Mouse (Mus musculus) mature B cell (primary cell): ENCODE results near the gene Hao2.

ENCODE experiments used
- in situ Hi-C: fragments of 300-500 bp; cut with MboI; formaldehyde crosslinking; loops from 2 replicates; pipeline ENCODE4 v1.14.3; 2019

Gene Hao2

GRCm38 (mm10) chr3:98893057-98893772, at the start of gene Hao2:
Gene Hao2, minus strand, starts transcription at chr3:98893239.
- in situ Hi-C loops: no loop called here

DNA sequence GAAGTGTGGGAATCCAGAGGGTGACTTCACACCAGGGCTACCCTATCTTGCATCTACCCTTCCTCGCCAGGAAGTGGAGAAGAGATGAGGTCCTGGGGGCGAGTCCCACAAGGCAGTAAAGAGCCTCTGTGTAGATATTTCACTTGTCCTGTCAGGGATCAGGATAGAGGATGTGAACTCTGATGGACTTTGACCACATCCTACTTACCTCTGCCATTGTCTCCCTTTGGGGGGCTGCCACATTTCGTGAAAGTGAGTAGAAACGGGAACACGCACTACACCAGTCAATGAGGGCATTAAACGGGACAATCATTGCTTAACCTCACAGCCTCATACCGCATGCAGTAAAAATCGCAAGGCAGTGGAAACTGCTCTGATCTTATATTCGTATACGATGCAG, 48.6 kb upstream of the Hao2 start:
- in situ Hi-C loops: no loop called here

GRCm38 (mm10) chr3:98941066-98941551, 48.1 kb upstream of the Hao2 start:
- in situ Hi-C loops: no loop called here

GRCm38 (mm10) chr3:98940225-98940624, 47.2 kb upstream of the Hao2 start:
- in situ Hi-C loops: no loop called here

DNA sequence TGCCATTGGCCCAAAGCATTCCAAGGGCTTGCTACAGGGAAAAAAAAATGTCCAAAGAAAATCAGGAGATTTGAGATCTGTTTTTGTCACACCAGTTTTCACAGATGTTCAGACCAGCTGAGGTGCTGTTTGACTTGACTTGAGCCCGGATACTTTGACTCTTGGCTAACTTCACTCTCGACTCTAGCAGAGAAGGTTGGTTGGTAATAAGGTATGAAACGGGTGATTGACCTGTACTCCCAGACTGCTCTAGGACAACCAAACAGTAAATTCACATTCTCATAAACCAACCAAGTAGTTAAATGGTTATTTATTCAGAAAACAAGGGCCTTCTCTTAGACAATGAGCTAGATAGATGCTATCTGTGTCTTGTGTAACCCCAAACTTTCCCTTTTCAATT, 43.4 kb upstream of the Hao2 start:
- in situ Hi-C loops: no loop called here

- in situ Hi-C loops: no loop called here
These were observed 41.6 kb upstream of the Hao2 start for GRCm38 (mm10) chr3:98934601-98935000.

GRCm38 (mm10) chr3:98934041-98934440, 41.0 kb upstream of the Hao2 start:
- in situ Hi-C loops: no loop called here

DNA sequence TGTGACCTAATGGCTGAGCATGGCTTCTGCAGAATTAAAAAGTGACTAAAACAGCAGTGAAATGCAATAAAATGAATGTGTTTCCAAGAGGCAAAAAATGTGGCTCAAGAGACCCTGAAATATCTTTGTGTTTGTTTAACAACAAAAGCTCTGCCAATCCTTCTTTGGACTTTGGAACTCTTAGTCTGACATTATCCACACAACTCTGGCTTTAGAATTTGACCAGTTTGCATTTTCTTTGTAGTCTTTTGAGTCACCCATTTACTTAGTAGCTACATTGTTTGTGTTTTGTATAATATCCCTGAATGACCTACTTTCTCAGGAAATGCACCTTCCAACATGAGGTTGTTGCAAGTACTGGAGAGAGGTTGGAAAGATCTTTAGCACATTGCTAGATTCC, 39.4 kb upstream of the Hao2 start:
- in situ Hi-C loops: no loop called here

- in situ Hi-C loops: no loop called here
These were observed 38.8 kb upstream of the Hao2 start for GRCm38 (mm10) chr3:98931836-98932235.

GRCm38 (mm10) chr3:98920417-98920816, 27.4 kb upstream of the Hao2 start:
- in situ Hi-C loops: no loop called here

DNA sequence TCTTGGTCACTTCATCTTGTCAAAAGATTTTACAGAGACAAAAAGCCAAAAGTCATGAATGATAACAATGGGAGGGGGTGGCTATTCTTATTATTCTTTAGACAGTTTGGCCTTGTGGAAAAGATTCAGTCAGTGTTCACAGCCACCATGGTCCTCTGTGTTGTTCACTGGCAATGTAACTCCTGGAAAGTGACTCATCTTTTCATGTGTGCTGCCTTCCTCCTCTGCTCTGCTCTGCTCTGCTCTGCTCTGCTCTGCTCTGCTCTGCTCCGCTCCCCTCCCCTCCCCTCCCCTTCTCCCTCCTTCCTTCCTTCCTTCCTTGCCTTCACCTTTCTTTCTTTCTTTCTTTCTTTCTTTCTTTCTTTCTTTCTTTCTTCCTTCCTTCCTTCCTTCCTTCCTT, 24.2 kb upstream of the Hao2 start:
- in situ Hi-C loops: no loop called here

GRCm38 (mm10) chr3:98916856-98917255, 23.8 kb upstream of the Hao2 start:
- in situ Hi-C loops: no loop called here

GRCm38 (mm10) chr3:98915659-98916058, 22.6 kb upstream of the Hao2 start:
- in situ Hi-C loops: no loop called here

DNA sequence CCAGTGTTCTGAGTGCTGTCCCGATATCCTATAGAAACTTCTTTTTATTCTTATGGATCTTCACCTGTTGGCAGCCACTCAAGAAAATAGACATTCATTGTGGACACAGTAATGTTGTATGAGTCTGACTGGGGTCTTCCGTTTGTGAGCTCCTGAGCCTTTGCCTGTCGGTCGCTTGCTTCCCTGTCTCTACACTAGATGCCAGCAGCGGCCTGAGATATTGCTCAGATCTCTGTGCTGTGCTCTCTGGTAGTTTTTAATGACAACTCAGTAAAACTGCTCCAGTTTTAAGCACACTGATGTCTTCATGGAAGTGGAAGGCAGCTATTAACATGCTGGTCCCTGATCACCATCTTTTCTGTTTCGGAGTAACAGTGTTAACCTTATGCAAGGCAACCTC, 20.6 kb upstream of the Hao2 start:
- in situ Hi-C loops: no loop called here

GRCm38 (mm10) chr3:98897606-98898005, 4.6 kb upstream of the Hao2 start:
- in situ Hi-C loops: no loop called here

DNA sequence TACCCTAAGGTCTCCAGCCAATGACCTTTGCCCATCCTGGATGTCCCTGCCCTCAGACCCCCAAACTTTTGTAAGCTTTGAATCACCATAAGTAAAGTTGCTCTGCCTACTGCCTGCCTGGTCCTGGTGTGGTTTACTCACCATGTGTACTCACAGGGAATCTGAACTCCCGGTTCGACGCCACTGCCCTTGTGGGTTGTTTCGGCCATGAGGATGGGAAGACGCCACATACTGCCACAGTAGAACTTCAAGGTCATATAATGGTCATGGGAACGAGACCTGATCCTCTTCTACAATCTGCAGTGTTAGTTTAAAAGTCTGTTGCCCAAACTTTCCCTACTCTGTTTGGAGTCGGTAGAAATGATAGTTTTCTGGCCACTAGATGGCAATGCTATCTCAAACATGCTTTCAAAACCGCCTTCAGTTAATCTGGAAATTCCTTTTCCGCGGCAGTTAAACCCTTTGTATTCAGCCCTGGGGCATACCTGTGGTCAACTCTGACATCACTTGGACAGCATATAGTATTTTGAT, 2.1 kb upstream of the Hao2 start:
- in situ Hi-C loops: no loop called here

DNA sequence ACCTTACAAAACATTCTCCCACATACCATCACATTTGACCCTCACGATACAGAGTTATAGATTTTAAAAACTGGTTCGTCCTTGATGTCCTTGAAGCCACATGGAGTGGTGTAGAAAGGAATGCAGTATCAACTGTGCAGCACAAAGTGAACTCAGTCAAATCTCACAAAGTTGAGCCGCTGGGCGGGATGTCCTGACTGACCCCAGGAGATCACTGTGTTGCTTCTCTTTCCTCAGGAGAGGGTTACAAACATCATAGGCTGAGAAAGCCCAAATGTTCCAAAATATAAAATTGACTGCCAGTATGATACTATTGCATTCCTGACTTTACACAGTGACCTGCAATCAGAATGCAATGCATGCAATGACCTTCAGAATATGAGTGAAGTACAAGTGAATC, 2.6 kb downstream of the Hao2 start:
- in situ Hi-C loops: no loop called here

GRCm38 (mm10) chr3:98888206-98888605, 4.8 kb downstream of the Hao2 start:
- in situ Hi-C loops: no loop called here

GRCm38 (mm10) chr3:98880831-98881230, 12.2 kb downstream of the Hao2 start:
- in situ Hi-C loops: no loop called here

- in situ Hi-C loops: no loop called here
These were observed 12.8 kb downstream of the Hao2 start for GRCm38 (mm10) chr3:98880216-98880615.

GRCm38 (mm10) chr3:98868219-98868618, 24.8 kb downstream of the Hao2 start:
- in situ Hi-C loops: no loop called here

GRCm38 (mm10) chr3:98862800-98863199, 30.2 kb downstream of the Hao2 start:
- in situ Hi-C loops: no loop called here

DNA sequence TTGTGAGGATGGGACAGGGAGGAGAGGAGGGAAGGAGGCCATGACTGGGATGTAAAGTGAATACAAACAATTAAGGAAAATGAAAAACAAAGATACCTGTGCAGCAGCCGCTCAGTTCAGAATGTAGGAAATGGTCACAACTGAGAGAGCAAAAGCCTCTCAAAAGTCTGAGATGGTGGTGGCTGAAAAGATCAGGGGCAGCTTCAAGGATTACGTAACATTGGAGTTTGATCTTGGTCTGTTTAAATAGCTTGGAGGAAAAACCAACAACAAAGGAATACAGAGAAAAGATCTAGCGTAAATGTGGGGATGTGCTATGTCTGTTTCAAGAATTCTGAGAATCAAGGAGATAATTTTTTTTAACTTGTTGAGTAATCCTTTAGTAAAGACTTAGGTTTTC, 33.5 kb downstream of the Hao2 start, which contains the start of gene Hsd3b1:
Gene Hsd3b1 (minus strand): TSS at position 219 of the 400 bp plus-strand sequence.
- in situ Hi-C loops: no loop called here

DNA sequence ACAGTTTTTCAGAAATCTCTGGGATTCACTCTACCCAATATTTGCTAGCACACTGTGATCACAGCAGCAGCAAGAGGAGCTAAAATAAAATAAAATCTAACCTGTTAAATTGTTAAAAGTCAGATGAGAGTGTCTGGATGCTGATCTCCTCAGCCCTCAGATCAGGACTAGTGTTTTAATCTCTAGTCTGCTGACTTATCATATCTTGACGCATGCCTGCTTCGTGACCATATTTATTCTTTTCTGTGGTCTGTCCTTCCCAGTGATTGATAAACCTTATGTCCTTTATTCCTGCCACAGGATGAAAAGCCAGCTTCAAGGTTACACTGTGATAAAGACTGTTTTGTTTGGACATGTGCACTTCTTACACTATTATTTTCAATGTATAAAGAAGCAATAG, 35.0 kb downstream of the Hao2 start:
- in situ Hi-C loops: no loop called here
